Mouse (Mus musculus): ENCODE measurements around the gene F12. TPM values are rescaled to one million over a fixed set of nuclear protein-coding genes. Genes with fewer than 3 reads are reported as not detected.

Gene F12
- polyA plus RNA-seq (2012; ENCODE audit: low replicate concordance) = not detected in 2 replicates

GRCm38 (mm10) chr13:55426613-55427012, at the start of gene F12:
TSS of gene F12 (minus strand) at chr13:55426793.

DNA sequence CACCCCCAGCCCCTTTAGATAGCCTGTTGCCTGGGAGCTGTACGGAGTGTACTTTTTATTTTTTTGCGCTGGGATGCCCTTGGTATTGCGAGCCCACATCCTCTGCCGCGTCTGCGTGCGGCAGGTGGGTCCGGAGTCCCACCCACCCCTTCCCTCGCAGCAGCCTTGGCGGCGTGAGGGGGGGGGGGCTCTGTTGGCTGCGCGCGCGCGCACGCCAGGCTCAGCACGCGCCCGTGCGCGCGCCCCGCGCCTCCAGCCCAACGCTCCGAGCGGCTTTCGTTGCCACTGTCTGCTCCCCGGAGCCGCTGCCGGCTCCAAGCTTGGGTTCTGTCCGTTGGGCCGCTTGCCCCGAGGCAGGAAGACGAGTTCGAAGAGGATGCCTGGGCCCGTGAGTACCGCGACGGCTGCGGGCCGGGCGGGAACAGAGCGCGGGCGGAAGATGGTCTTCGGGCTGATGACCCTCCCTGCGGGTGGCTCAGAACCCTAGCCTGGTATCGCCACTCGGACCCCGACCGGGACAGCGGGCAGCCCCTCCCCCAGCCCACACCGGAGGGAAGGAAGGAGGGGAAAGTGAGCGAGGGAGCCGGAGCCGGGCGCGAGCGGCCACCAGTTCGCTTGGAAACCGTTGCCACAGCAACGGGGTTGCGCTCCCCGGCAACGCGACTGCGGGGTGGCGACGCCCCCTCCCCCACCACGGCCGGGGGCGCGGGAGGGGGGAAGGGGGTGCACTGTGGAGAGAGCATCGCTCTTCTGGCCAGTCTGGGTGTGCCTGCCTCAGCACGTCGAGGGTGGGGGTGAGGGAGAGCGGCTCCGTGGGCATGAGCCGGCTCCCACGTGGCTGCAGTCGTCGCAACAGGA, 37.7 kb upstream of the F12 start, which contains the start of gene Prr7:
Prr7 (plus strand) TSS at position 241 of the 858 bp plus-strand sequence.

DNA sequence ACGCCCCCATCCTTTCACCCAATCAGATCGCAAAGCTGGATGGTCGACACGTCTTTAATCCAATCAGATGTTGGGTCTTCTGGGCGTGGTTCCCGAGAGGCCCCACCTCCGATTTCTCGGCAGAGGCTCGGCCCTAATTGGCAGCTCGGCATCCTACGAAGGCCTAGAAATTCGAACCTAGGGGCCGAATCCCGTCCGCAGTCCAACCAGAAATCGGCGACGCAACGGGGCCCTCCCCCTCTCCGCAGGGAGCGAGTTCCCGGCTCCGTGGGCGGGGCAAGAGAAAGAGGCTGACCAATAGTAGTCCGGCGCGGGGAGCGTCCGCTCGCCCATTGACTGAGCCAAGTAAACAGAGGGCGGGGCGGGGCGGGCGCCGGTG, 18.3 kb upstream of the F12 start, which contains the start of gene Grk6:
Grk6 (plus strand) TSS at position 136 of the 379 bp plus-strand sequence.

DNA sequence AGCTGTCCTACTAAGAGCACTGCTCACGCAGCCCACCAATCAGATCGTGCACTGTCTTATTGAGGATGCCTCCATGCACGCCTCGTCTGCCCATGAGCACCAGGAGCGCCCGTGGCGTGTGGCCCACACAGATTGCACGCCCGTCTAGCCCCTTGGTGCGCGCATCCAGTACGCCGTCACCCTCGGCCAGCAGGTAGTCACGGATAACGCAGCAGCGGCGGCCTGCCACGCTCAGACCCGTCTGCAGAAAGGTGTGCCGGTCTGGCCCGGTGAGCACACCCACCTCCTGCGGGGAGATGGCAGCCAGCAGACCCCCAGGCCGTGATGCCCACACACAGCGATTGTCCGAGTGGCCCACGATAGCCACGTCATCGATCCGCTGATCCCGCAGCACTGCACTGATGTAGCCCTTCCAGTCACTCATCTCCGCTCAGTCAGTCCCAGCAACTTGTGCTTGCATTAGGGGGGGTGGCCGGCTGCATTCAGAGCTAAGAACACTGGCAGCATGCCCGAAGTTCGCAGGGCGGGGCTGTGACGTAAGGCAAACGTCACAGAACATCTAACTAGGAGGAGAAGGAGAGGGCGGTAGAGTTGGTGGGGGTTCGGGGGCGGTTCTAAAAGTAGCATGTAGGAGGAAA, 11.7 kb downstream of the F12 start, which contains the start of gene Pfn3:
Pfn3 (minus strand) TSS at position 490 of the 638 bp plus-strand sequence.

DNA sequence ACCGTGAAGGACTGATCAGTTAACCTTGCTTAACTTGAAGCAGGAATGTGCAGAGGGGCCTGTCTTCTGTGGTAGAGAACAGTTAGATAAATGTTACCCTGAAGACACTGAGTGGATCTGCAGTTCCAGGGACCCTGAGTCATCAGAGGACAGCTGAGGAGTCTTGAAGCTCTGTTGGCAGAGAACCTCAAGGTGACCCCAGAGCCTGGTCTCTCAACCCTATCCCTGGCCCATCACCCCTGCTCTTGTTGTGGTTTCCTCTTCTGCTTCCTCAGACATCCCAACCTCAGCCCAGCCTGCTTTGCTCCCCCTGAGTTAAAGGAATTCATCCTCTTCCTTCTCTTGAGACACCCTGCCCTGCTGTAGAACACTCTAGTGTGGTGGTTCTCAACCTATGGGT, 28.5 kb downstream of the F12 start, which contains the start of gene Slc34a1:
Slc34a1 (plus strand) TSS at position 100 of the 400 bp plus-strand sequence.

GRCm38 (mm10) chr13:55369531-55370114, 57.0 kb downstream of the F12 start, which contains the start of gene Rgs14:
TSS of gene Rgs14 (plus strand) at chr13:55369732.

Other genes starting within 250 kb of the F12 start
- gene Nsd1, start 217.0 kb downstream of the F12 start, polyA plus RNA-seq (2012; ENCODE audit: low replicate concordance) = 8.3 and 20.7 TPM in 2 replicates
- gene Prelid1, start 106.3 kb downstream of the F12 start, polyA plus RNA-seq (2012; ENCODE audit: low replicate concordance) = 179 and 301 TPM in 2 replicates
- gene Rab24, start 104.8 kb downstream of the F12 start, polyA plus RNA-seq (2012; ENCODE audit: low replicate concordance) = 62.5 and 73.7 TPM in 2 replicates
- 21.1 and 29.5 TPM in 2 replicates for gene Mxd3, start 97.0 kb downstream of the F12 start, polyA plus RNA-seq (2012; ENCODE audit: low replicate concordance)
- gene Lman2, start 64.0 kb downstream of the F12 start, polyA plus RNA-seq (2012; ENCODE audit: low replicate concordance) = 50.0 and 75.4 TPM in 2 replicates
- 7.6 and 7.9 TPM in 2 replicates for gene Rgs14, start 57.1 kb downstream of the F12 start, polyA plus RNA-seq (2012; ENCODE audit: low replicate concordance)
- gene Slc34a1, start 28.6 kb downstream of the F12 start, polyA plus RNA-seq (2012; ENCODE audit: low replicate concordance) = 0.12 TPM in 1 of 2 replicates, not detected in the other
- gene Pfn3, start 11.6 kb downstream of the F12 start, polyA plus RNA-seq (2012; ENCODE audit: low replicate concordance) = not detected in 2 replicates
- gene Grk6, start 18.3 kb upstream of the F12 start, polyA plus RNA-seq (2012; ENCODE audit: low replicate concordance) = 104 and 119 TPM in 2 replicates
- 7.6 and 17.6 TPM in 2 replicates for gene Prr7, start 37.5 kb upstream of the F12 start, polyA plus RNA-seq (2012; ENCODE audit: low replicate concordance)
- gene Dbn1, start 61.3 kb upstream of the F12 start, polyA plus RNA-seq (2012; ENCODE audit: low replicate concordance) = 7.5 and 13.0 TPM in 2 replicates
- 81.6 and 121 TPM in 2 replicates for gene Pdlim7, start 86.9 kb upstream of the F12 start, polyA plus RNA-seq (2012; ENCODE audit: low replicate concordance)
- gene Dok3, start 102.5 kb upstream of the F12 start, polyA plus RNA-seq (2012; ENCODE audit: low replicate concordance) = 130 and 341 TPM in 2 replicates
- 55.9 and 93.7 TPM in 2 replicates for gene Ddx41, start 109.9 kb upstream of the F12 start, polyA plus RNA-seq (2012; ENCODE audit: low replicate concordance)
- 70.3 and 217 TPM in 2 replicates for gene Fam193b, start 144.3 kb upstream of the F12 start, polyA plus RNA-seq (2012; ENCODE audit: low replicate concordance)
- 98.3 and 191 TPM in 2 replicates for gene Tmed9, start 146.9 kb upstream of the F12 start, polyA plus RNA-seq (2012; ENCODE audit: low replicate concordance)
- gene B4galt7, start 173.1 kb upstream of the F12 start, polyA plus RNA-seq (2012; ENCODE audit: low replicate concordance) = 10.5 and 13.1 TPM in 2 replicates
- gene Caml, start 196.2 kb upstream of the F12 start, polyA plus RNA-seq (2012; ENCODE audit: low replicate concordance) = 15.1 and 16.2 TPM in 2 replicates
- 9.6 and 22.7 TPM in 2 replicates for gene Ddx46, start 208.2 kb upstream of the F12 start, polyA plus RNA-seq (2012; ENCODE audit: low replicate concordance)

All from leukemia stem cell, adult 10-12 weeks (primary cell).